Mouse (Mus musculus) cerebellum, adult 8-10 months (tissue): Measurements from ENCODE around the gene Magix.

Experiments
- DNase-seq: peaks from one replicate; pipeline ENCODE4 v3.0.0; 2022

Gene Magix

DNA sequence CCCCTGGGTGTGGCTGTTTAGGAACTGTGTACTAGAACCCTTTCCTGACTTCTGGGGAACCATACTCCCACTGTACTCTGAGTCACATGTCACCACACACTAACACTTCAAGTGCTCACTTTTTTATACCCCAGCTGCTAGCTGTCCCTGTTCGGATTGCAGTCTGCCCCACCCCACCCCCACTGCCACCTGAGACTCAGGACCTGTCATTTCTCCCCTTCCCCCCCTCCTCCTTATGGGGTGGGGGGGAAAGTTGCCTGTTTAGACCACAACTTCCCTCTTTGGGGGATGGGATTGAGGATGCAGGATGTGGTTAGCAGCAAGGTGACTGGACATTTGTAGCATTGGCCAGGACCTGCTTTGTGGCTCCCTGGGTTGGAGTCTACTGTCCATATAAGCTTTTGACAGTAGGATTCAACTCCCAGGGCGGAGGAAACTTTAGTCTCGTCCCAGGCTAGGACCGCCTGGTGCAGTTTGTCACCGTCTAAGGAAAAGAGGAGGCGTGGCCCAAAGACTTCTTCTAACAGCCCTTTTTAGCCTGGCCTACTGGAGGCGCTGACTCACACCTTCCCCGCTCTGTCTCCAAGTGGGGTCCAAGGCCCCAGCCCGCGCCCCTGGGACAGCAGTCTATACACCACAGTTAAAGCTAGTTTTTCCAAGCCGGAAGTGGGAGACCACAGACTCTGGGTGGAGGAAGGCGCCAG lies 7.3 kb downstream of the Magix start:
- no peak for DNase-seq

DNA sequence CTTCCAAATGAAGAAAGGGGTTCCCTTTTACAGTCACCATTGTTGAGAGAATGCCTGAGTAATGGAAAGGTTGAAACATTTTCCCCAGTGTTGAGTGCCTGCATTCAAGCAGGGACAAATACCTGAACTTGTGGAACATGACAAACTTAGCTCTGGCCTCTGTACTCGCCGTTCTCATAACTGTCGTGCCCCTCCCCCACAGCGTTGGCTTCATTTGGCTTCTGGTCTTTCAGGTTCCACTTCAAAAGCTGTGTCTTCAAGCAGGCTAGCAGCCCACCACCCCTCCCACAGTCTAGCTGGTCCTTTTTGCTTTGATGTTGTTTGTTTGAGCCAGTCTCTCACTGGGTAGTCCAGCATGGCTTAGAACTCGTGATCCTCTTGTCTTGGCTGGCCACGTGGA lies 8.3 kb downstream of the Magix start:
- DNase-seq, result no peak

DNA sequence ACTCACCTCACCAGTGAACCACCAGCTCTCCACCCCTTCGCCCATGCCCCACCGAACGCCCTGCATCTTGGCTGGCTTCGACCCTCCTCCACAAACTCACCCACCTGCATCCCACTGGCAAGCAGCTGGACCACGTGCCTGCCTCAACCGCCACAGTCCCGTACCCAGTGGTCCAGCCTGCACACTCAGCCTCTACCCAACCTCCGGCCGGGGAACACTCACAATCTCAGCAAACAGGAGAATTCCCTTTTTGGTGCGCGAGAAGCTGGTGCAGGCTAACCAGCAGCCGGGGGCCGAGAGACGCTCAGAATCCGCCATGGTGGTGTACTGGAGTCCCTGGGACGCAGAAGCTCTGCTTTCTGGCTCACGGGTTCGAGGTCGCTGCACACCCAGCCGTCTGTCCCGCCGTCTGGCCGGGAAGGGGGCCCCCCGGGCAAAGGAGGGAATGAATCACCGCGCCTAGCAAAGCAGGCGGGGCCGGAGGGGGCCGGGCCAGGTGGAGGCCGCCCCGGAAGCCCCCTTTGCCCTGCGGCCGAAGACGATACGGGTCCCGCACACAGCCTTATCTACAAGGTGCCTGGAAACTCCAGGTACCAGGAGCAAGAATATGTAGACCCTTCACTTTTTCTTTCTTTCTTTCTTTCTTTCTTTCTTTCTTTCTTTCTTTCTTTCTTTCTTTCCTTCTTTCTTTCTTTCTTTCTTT lies 10.0 kb downstream of the Magix start, which contains the start of gene Plp2:
Gene Plp2, minus strand, starts transcription at position 470 of the 703 bp plus-strand sequence.
- DNase-seq, result no peak

GRCm38 (mm10) chrX:7670390-7670881 lies 10.6 kb downstream of the Magix start:
- peak; percentile 28 for DNase-seq

DNA sequence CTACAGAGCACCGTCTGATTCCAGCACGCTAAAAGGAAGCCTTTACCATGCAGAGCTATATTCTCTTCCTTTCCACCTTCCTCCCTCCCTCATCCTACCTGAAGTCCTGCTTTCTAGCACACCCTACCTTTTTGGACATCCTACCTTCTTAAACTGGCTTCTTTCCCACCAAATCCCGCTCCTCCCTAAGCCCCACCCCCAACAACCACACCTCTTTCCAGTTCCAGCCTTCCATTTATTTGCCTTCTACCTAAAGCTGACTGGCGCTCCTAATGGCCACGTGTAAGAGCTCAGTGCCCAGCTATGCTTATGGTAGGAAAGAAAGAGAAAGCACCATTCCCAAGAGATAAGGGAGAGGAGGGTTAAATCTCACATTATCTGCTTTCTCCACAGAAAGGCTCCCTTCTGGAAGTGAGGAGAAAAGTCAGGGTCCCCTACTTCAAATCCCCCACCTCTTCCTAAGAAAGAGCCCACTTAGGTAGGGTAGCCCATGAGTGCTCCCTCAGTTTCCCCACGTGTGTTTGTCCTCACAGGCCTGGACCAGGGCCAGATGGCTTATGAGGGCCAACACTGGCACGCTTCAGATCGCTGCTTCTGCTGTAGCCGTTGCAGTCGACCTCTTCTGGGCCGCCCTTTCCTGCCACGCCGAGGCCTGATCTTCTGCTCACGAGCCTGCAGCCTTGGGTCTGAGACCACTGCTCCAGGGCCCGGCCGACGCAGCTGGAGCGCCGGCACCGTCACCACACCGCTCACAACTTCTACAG lies 15.1 kb downstream of the Magix start:
- DNase-seq, result no peak

DNA sequence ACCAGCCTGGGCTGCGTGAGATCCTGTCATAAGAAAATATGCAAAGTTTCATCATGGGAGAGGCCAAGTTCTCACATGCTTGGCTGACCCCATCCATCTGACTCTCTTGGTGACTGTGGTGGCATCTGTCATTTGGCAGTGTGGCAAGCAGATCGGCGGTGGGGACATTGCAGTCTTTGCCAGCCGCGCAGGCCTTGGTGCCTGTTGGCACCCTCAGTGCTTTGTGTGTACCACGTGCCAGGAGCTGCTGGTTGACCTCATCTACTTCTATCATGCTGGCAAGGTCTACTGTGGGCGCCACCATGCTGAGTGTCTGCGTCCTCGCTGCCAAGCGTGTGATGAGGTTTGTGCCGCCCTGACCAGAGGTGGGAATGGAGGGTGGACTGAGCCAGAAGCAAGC lies 16.3 kb downstream of the Magix start:
- peak; percentile 54 for DNase-seq

GRCm38 (mm10) chrX:7662936-7663335 lies 18.1 kb downstream of the Magix start:
- DNase-seq, result no peak

DNA sequence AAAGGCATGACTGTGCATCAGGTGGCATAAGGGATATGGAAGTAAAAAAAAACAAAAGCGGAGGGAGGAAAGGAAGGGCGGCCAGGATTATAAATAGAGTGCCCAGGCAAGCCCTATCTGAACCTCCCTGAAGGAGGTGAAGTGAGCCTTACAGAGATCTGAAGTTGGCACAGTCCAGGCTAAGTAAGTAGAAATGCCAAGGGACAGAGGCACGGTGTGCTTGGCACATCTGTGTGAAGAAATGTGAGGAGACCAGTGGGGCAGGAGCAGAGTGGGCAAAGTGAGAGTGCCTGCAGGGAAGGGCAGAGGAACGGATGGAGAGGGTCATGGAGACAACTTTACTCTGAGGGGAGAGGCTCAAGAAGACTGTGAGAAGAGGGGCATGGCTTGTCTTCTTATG lies 20.0 kb downstream of the Magix start:
- no peak for DNase-seq

DNA sequence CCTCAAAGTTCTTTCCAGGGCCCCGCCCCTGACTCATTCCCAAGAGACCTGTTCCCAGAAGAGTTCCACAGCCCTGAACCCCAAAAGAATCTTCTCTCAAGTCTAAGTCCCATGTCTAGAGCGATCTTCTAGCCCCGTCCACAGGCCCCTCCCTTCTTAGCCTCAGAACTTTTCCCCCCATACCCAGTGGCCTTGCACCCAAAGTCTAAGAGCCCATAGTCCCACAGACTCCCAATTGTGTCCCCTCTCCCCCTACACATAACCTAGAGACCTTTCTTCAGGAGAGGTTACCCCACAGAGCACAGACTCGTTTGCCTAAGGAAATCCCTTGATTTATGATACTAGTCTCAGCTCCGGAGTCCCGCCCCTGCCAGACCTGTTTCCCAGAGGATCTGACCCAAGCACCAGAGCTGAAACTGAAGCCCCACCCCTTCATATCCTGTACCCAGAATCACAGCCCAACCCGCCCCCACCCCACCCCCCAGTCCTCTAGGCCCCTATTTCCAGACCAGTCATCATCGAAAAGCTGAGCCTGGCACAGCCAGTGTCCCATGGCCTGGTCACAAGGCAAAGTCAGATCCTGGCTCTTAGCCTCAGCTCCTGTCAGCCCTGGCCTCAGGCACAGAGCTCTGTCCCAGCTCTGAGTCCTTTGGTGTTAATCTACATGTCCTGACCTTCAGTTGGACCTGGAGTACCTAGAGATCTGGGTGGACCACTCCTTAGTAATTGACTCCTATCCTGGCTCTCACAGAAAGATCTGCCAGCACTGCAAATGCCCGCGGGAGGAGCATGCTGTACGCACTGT lies 22.1 kb downstream of the Magix start:
- no peak for DNase-seq

GRCm38 (mm10) chrX:7658031-7658784 lies 22.8 kb downstream of the Magix start:
- DNase-seq, result no peak

- DNase-seq, result no peak
These were observed 23.8 kb downstream of the Magix start, which contains the start of gene Prickle3 for GRCm38 (mm10) chrX:7657221-7657639. Gene Prickle3, plus strand, starts transcription at chrX:7657260.

DNA sequence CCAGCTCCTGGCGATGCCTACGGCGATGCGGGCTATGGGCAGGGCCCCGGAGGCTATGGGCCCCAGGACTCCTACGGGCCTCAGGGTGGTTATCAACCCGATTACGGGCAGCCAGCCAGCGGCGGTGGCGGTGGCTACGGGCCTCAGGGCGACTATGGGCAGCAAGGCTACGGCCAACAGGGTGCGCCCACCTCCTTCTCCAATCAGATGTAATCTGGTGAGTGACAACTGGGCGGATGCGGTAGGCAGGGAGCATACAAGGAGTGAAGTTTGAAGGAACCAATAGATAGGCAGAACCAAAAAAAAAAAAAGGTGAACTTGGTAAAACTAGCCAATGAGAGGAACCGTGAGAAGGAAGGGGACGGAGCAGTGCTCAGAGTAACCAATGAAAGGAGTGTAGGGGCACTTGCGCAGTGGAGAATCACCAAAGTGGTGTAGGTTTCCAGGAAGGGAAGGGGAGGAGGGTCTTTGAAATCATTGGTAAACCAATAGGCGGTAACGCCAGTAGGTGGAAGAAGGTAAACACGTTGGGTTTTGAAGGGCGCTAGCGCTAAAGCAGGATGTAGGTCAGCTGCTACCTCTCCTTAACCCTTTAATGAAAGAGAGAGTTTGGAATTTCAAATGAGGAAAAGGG lies 32.3 kb downstream of the Magix start:
- no peak for DNase-seq

DNA sequence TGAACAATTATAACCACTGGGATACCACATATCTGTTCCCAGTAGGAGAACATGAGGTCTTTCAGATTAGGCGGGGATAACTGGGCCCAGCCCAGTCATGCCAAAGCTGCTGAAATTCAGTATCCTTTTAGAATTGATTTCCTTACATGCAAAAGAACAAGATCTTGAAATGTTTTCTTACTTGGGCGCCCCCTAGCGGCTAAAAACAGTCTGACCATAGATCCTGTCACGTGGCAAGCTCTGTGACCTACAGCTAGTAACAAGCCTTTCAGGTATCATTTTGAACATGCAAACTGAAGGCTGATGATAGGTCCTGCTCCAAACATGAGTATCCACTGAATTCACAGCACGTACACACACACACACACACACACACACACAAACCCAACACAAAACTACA lies 35.7 kb downstream of the Magix start:
- peak; percentile 76 for DNase-seq

DNA sequence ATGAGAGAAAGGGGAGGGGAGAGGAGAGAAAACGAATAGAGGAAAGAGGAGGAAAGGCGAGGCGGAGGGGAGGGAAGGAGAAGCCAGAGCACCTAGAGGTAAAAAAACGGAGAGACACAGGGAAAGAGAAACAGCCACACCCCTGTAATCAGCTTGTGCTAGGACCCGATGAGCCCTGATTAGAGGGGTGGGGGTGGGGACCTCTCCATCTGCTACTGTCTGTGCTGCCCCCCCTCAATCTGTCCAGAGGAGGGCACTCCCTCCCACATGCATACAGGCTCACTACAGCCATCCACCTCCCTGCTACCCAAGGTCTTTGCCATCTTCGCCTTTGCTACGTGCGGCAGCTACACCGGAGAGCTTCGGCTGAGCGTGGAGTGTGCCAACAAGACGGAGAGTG lies 40.3 kb downstream of the Magix start:
- DNase-seq, result no peak

DNA sequence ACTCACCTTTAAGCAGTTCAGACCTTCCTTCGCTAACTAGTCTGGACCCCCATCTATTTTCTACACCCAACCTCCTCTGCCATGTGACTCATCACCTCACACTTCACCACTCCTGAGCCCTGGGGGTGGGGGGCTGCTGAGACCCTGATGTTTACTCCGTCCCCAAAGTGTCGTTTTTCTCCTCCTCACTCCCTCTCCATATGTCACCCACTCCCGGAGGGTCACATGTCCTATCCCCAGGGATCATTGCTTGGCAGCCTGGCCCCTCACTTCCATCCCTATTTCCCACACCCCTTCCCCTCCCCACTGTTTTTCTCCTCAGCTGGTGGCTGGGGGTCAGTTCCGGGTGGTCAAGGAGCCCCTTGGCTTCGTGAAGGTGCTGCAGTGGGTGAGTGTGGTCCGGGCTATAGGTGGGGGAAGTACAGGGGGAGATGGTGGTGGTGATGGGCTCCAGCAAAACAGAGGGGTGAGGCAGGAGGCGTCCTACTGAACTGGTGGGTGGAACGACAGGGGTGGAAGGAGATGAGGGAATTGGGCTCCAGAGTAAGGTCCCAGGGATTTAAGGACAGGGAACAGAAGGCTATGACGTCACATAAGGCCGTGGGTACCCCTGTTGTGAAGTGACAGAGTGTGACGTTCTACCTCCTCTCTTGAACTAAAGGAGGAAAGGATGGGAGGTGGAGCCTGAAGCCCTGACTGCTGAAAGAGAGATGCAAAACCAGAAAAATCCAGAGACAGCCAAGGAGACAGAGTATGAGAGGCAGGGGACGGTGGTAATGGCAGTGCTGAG lies 41.3 kb downstream of the Magix start:
- DNase-seq, result no peak

GRCm38 (mm10) chrX:7638401-7639091 lies 42.5 kb downstream of the Magix start, which contains the start of gene Syp:
Gene Syp, plus strand, starts transcription at chrX:7638471.
- peak; percentile 92 for DNase-seq

DNA sequence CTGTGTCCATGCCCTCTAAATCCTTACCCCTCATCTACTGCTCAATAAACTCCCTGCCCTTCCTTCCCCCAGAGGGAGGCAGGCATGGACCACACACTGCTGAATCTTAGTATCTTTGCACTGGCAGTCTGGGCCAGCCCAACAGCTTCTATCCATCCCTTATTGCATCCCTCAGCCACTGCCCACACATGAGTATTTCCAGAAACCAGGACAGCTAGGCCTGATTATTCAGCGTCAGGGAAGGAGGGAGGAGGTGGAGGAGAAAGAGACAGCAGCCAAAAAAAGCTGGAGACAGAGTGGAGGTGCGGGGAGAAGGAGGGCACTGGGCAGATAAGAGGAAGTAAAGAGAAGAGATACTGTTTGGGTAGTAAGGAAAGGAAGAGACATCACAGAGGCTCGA lies 46.0 kb downstream of the Magix start:
- no peak for DNase-seq

- no peak for DNase-seq
These were observed 48.5 kb downstream of the Magix start for GRCm38 (mm10) chrX:7632560-7632959.
